Mouse (Mus musculus): Measurements from ENCODE around the gene Klhl42.

Klhl42 gene

DNA sequence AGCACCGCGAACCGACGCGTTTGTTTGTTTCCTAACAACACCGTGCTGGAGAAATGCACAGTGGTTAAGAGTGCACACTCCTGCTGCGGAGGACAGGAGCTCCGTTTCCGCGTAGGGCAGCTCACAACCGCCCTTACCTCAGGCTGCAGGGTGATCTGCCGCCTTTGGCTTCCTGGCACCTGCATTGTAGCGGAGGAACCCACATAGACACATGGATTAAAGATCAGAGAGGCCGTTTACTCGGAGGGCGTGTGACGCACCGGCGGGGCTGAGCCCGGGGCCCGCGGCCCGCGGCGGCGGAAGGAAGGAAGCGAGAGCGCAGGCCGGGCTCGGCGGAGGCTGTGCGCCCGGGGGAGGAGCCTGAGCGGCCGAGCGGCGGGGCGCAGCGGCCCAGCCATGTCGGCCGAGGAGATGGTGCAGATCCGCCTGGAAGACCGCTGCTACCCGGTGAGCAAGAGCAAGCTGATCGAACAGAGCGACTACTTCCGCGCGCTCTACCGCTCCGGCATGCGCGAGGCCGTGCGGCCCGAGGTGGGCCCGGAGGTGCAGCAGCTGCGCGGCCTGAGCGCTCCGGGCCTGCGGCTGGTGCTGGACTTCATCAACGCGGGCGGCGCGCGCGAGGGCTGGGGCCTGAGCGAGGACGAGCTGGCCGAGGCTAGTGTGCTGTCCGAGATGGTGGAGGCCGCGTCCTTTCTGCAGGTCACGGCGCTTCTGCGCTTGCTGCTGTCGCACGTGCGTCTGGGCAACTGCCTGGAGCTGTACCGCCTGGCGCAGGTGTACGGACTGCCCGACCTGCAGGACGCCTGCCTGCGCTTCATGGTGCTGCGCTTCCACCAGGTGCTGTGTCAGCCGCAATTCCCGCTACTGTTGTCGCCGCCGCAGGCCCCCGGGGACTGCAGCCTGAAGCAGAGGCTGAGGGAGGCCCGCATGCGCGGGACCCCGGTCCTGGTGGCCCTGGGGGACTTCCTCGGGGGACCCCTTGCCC lies at the start of gene Klhl42:
Gene Klhl42, plus strand, starts transcription at position 244 of the 985 bp plus-strand sequence.
- DNase-seq (ENCODE audit: low spot score in 2 of 2): peak; percentile 26 to 65

DNA sequence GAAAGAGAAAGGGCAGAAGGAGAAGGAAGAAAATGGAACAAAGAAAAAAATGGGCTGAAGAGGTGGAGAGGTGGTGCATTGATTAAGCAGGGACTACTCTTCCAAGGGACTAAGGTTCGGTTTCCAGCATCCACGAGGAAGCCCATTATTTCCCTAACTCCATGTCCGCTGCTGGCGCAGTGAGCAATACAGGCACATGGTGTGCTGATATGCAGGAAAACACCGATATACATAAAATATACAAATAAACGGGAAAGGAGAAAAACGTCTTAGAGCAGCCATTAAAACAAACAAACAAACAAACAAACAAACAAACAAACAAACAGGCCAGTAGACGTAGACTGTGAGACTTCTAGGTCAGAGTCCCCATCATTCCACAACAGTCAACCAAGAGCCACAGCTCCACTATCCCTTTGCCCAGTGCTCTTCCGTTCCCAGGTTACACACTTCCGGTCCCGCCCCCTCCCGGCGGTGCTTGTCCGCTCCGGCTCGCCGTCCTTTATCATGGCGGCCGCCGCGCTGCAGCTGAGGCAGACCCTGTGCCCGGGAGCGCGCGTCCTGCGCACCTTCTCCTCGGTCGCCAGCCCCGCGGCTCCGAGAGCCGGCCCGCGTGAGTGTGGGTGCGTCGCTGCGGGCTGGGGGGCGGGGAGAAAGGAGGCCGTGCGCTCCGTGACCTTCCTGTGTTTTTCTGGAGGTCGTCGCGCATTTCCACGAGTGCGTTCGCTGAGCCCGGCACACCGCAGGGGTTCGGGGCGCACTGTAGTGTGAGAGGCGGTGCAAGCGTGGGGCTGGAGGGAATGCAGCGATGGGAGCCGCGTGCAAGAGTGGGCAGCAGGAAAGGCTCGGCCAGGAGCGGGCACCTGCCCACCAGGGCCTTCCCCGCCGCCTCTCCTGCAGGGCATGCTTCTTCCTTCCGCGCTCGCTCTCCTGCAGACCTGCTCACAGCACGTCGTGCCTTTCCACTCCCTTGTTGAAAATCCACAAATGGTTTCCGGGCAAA lies 48.6 kb upstream of the Klhl42 start, which contains the start of gene Mrps35:
Gene Mrps35, plus strand, starts transcription at position 474 of the 1,000 bp plus-strand sequence.
- peak; percentile 56 to 87 for DNase-seq (ENCODE audit: low spot score in 2 of 2)

DNA sequence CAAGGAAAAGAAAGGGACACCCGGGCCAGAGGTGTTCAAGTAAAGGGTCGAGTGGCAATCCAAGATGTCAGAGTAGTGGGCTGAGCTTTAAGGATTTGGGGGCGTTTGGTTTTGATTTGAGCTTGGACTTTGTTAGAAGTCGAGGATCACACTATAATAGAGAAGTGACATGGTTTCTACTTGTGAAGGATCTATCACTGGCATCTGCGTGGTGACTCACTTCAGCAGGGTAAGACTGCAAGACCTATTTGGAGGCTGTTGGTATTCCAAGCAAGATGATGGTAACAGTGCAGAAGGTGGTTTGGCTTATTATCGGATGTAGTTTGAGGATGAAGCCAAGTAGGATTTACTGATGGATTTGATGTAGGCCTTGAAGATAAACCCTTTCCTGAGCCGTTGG lies 47.5 kb upstream of the Klhl42 start:
- DNase-seq (ENCODE audit: low spot score in 2 of 2): no peak

DNA sequence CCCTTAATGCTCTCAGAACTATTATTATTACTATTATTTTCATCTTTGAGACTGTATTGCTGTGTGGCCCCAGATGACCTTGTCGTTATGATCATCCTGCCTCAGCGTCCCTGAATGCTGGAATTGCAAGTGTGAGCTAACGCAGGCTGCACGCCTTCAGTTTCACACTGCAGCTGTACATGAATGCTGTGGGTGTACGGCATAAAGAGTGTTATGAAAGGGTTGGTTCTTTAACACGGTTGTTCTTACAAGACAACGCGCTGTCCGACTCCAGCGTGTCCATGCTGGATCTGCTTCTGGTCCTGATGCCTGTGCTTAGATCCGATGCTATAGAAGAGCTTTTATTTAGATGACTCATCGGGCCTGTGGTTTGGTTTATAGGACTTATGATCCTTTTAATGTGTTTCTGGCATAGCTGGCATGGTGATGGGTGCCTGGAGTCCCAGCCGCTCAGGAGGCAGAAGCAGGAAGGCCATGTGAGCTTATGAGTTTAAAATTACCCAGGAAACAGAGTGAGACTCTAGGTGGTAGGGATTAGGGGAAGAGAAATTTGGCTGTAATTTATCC lies 41.9 kb upstream of the Klhl42 start:
- DNase-seq (ENCODE audit: low spot score in 2 of 2): peak in 1 of 2 experiments; percentile 30

DNA sequence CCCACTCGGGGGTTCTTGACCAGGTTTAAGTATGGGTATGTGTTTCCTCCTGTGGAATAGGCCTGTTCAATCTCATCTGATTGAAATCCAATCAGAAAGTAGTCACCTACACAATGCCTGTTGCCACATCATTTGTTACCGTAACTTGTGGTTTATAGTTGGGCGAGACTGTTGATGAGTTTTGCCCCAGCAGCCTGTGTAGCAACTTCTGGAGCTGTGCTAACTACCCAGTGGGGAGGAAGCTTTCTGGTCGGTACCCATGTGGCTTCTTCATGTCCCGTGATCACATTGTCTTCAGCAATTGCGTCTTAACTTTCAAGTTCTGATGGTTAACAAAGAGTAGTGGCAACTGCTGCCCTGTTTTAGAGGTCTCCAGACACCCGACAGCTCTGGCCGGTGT lies 39.5 kb upstream of the Klhl42 start:
- DNase-seq (ENCODE audit: low spot score in 2 of 2): no peak

DNA sequence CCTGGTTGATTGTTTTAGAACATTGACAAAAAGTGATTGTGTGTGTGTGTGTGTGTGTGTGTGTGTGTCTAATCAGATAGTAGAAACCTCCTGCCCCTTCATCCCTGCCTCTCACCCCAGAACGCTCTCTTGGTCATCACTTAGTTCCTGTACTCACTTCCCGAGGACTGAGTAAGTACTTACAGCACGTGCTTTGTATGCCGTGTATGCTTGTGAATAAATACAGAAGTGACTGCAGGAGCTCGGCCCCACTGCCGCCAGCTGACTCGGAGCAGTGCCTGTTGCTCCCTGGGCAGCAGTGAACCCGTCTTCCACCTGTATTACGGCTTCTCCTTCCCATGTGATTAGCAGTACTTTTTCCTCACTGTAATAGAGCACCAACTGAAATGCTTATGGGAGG lies 38.7 kb upstream of the Klhl42 start:
- no peak for DNase-seq (ENCODE audit: low spot score in 2 of 2)

DNA sequence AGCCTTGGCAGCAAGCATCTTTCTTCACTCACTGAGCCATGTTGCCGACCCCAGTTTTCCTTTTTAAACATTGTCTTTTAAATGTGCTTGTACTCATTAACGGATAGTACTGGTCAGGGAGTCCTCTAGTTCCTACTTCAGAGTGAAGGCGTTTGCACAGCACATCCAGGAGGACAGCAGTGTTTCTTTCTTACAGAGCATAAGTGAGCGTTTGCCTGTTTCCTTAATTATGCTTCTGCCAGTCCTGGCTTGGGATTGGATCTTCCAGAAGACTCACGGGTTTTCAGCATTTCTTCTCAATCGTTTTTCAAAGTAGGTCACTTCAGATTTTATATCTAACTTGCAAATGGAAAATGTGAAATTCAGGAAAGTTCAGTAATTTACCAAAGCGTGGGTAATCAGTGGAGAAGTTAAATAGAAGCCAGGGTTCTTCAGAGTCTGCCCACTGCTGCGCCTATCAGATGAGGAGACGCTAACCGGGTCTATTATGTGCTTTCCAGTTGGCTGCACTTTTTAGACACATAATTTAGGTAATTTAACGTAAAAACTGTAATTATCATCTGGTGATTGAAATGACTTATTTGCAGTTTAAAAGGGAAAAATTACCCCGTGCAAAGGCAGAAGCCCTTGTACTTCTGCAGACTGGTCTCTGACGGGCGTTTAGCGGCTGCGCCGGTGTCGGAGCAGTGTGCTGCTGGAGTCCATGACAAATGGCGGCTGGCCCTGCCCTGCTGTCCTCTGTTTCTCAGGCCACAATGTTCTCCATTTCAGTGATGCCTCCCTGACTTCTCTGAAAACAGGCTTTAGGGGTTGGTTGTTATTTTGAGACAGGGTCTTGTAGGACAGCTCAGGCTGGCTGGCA lies 37.2 kb upstream of the Klhl42 start:
- peak in 1 of 2 experiments; percentile 33 for DNase-seq (ENCODE audit: low spot score in 2 of 2)

DNA sequence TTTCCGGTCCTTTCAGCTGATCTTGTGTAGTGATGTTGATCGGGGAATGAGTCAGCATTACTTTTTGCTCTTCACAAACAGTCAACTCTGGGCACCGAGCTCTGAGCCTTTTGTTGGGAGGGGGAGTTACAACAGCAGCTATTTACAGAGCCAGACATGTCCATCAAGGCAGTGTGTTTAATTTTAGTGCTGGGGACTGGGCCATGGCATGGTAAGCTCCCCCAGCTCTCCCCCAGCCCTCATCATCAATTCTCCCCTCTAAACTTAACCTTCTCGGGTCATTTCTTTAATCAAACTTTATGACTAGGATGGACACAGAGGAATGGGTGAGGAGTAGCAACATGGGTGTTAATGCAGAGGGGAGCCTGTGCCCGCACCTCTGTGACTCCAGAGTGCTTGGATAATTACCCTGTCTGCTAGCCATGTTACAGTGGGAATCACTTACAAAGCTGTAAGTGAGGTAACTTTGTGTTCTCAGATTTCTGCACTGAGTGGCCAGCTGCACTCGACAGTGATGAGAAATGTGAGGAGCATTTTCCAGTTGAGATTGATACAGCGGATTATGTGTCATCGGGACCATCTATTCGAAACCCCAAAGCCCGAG lies 35.7 kb upstream of the Klhl42 start:
- DNase-seq (ENCODE audit: low spot score in 2 of 2): no peak

DNA sequence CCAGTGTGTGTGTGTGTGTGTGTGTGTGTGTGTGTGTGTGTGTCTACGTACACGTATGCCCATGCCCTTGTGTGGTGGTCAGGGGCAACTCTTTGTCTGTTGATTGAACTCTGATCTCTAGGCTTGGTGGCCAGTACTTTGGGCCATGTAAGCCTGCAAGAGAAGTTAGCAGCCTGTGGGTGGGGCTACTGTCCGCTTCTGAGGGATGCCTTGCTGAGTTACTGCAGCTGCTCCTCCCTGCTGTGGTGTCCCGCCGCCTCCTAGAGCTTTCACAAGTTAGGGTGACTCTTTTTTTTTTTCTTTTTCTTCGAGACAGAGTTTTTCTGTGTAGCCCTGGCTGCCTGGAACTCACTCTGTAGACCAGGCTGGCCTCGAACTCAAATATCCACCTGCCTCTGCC lies 31.9 kb upstream of the Klhl42 start:
- no peak for DNase-seq (ENCODE audit: low spot score in 2 of 2)

DNA sequence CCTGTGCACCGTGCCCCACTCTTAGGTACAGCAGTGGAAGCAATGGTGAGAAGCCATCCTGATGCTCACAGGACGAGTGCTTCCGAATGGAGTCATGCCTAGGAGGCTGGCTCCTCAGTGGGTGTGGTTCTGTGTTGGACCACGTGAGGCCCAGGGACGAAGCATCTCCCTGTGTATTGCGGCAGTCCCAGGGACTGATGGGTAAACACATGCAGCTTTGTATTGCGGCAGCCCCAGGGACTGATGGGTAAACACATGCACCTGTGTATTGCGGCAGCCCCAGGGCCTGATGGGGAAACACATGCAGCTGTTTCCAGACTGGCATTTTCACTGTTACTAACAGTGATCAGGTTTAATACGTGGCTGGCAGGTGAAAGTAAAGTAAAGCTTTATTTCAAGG lies 29.5 kb upstream of the Klhl42 start:
- DNase-seq (ENCODE audit: low spot score in 2 of 2): no peak

DNA sequence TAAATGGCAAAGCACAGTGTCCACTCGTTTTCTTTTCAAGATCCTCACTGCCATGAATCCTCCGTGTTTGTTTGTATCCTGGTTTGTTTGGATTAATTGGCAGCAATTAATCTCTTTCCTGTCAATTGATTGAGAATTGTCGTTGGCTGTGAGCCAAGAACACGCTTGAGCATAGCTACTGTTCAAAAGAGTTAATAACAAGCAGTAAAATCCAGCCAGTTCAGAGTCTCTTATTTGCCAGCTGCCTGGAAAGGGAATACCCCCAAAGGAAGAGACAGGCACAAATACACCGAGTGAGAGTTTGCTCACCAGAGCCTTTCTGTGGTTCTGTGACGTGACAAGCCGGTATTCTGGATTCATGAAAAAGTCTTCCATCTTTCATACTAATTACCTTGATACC lies 29.1 kb upstream of the Klhl42 start:
- no peak for DNase-seq (ENCODE audit: low spot score in 2 of 2)

DNA sequence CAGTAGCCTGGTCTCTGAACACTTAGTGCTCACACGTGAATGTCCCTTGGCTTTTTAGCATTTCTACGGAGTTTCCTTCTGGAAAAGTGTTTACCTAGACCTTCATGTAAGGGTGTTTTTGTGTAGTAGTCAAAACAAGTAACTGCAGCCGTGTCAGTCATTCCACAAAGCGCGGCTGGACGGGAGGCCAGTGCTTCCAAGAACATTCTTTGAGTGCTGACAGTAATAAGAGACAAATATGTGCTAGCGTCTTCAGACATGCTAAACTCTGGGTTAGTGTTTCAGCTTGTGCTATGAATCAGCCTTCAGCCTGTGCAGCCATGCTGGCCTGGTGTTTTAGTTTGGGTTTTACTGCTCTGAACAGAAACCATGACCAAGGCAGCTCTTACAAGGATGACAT lies 28.5 kb upstream of the Klhl42 start:
- DNase-seq (ENCODE audit: low spot score in 2 of 2): no peak

DNA sequence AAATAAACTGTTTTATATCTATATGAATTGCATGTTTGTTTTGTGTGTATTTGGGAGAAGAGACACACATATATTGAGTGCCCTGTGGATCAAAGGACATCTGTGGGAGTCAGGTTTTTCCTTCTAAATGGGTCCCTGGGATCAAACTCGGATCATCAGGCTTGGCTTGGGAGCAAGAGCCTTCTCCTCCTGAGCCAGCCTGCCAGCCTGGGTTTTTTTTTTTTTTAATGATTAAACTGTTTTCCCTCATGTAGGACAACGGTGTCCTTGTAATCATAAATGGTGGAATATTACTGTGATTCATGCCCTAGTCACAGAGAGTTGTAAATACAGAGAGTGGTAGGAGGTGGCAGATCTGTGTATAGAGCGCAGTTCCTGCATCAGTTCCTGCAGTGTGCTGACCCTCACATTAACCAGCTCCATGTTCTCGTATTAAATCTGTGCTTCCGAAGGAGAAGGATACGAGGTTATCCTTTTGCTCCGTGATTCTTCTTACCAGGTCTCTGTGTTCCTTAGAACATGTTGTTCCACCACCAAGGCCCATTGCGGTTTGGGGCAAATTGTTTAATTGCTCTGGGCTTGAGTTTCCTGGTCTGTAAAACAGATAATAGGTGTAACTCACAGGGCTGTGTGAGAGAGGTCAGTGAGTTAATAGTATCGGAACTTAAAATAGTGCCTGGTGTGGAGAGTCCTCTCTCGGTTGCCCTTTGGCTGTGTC lies 26.8 kb upstream of the Klhl42 start:
- DNase-seq (ENCODE audit: low spot score in 2 of 2): no peak

DNA sequence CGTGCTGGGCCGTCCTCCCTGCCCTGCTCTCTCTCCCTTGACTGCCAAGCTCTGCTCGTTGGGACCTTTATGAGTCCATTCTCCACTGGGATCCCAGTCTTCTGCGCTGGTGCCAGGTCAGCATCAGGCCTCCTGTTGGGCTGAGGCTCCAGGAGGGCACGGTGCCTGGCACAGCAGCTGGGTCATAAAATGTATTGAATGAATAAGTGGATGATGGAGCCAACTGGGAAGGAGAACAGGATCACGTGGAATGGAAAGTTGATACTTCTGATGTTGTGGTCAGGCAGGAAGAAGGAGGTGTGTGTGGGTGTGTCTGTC lies 26.3 kb upstream of the Klhl42 start:
- DNase-seq (ENCODE audit: low spot score in 2 of 2): no peak

DNA sequence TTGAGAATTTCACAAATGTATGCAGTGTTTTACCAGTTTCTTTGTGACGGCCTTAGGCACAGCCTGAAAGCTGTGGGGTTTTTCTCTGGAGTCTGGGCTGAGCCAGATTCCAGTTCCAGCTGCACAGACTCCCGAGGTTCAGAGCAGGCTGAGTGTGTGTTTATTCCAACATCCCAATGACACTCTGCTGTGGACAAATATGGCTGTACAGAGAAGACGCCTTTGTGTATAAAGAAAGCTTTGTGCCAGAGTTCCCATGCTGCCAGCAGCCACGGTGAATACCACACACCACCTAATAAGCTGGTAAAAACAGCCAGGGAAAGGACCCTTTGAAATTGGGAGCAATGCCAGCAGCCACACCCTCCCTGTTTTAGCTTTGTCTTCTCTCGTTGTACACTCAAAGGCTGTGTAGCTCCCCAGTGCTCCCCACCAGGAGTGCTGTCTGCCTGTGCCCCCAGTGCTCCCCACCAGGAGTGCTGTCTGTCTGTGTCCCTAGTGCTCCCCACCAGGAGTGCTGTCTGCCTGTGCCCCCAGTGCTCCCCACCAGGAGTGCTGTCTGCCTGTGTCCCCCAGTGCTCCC lies 15.3 kb upstream of the Klhl42 start:
- no peak for DNase-seq (ENCODE audit: low spot score in 2 of 2)

DNA sequence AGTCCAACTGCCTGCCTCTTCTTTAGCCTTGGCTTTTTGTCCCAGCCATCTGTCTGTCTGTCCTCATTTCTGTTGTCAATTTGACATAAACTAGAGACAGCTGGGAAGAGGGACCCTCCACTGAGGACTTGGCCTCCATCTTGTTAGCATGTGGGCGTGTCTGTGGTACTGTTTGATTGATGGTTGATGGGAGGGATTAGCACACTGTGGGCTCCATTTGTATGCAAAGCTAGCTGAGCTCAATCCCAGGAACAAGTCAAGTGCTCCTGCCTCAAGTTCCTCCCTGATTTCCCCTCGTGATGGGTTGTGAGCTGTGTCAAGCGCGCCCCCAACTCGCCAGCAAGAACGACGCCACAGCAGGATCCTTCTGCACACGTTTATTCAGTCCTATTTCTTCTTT lies 14.3 kb upstream of the Klhl42 start:
- no peak for DNase-seq (ENCODE audit: low spot score in 2 of 2)

DNA sequence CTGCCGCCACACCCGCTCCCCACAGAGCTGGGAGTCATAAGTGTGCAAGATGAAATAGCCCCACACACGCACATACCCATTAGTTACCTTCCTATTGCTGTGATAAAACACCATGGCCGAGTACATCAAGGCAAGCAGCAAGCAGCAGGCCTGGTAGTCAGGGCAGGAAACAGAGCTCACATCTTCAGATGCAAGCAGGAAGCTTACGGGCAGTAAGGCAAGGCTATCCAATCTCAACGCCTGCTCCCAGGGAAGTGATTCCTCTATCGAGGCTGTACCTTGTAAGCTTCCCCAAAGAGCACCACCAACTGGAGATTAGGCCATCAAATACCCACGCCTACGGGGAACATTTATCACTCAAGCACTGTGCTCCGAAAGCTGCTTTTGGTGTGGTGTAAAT lies 11.3 kb upstream of the Klhl42 start:
- no peak for DNase-seq (ENCODE audit: low spot score in 2 of 2)

DNA sequence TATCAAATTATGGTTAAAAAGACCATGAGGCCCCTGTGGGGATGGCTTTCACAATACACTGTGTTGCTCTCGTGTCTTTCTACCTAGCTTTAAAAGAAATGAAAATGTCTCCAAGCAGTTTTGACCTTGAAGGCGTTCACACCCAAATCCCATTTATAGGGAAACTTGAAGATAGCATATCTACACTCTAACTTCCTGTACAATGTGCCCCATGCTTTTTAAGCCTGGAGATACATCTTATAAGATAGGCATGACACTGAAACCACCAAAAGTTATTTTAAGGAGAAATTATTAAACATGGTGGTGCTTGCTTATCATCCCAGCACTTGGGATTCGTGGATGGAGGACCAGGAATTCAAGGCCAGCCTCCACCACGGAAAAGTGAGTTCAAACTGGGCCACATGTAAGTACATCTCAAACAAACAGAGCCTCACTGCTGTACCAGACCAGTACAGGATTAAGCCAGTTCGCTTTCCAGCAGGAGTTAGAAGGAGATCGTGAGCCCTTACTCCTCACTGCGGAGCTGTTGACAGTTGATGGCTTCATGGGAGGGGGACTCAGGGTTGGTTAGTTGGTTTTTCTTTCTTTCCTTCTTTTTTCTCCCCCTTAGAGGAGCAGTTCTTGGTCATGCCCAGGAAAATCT lies 5.7 kb upstream of the Klhl42 start:
- no peak for DNase-seq (ENCODE audit: low spot score in 2 of 2)

DNA sequence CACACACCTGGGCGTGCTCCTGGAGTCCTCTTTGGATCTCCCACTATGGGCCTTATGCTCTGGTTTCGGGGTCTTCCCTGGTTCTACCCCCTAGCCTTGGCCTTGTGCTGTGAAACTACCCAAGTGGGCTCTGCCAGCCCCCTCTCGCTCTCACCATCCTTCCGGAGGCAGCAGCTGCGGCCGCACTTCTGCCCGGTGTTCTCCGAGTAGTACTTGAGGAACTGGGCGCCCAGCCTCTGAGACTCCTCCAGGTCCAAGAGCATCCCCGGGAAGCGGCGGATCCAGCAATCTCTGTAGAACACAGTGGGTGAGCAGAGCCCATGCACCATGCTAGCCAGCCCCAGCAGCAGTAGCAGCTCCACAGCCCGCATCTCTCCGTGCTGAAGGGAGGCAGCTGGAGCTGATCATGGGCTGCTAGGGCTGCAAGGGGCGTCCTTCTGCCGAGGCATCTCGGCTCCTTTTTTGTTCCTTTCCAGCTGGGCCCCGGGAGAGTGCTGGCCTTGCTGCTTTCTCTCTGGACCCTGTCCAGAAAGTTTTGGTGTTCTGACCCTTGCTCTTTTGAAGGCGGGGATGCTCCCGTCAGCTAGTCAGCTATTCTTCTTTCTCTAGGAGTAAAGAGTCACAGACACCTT lies 4.5 kb upstream of the Klhl42 start, which contains the start of gene Mansc4:
Gene Mansc4, minus strand, starts transcription at position 439 of the 632 bp plus-strand sequence.
- DNase-seq (ENCODE audit: low spot score in 2 of 2): no peak
